In the genomic region with DNA sequence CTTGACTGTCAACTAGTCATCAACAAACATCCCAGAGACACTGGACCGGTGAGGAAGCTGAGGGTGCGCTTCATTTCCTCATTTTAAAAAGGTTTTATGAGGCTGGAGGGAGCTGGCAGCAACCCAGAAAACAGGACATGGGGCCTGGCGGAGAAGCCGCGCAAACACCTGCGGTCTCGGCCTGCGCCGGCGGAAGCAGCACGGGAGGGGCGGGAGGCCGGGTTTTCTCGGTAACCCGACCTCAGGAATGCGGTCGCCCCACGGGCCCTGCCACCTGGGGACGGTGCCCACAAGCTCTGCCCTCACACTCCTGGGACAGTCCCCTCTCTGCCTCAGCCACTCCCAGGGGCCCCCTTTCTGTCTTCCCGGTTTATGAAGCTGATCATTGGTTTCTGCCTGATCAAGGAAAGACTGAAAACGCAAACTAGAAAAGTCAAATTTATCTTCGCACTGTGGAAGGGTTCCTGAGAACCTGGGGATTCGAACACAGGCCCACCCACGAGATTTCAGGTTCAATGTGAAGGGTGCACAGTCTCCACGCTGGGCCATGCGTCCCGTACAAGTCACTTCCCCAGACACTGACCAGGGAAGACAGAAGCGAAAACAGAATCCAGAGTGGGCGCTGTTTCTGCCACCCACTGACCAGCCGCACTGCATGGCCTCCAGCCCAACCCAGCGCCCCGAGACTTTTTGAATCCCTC, we compare ENCODE assay signal across 8 mouse cellular contexts. TPM values are rescaled to one million over a fixed set of nuclear protein-coding genes. Genes with fewer than 3 reads are reported as not detected.
DNase-seq lines count a peak whose midpoint lies in the region; ATAC-seq lines count a peak whose summit lies in the region.

No protein-coding gene starts in this region.

- peak; percentile 48 for DNase-seq in left cerebral cortex, postnatal 4 days
- DNase-seq in left cerebral cortex, postnatal 25 days (ENCODE audit: low spot score in 2 of 2), result no peak
- peak; percentile 66 to 73 for DNase-seq in cerebellum, postnatal 14 days
- peak; percentile 73 for DNase-seq in limb, embryonic 11.5 days (ENCODE audit: low spot score)
- DNase-seq in naive thymus-derived CD4-positive, alpha-beta T cell, adult 2 months (ENCODE audit: low read depth), result peak; percentile 75
- no peak for DNase-seq in MN1 (ENCODE audit: low spot score)
- DNase-seq in left cerebral cortex, postnatal 36 days (ENCODE audit: low spot score in 2 of 2), result no peak

- intact Hi-C loops in left cerebral cortex, postnatal 4 days (cut with DNase I), result no loop called here
- intact Hi-C loops in left cerebral cortex, postnatal 25 days (cut with DNase I), result no loop called here
- intact Hi-C loops in left cerebral cortex, postnatal 36 days (cut with DNase I), result no loop called here

- H3K9ac ChIP-seq in heart, embryonic 15.5 days, result peak overlapping the region; percentile 24; the same call in 1 of the 2 replicates
- H3K9ac ChIP-seq in limb, embryonic 11.5 days (ENCODE audit: low read length), result peak overlapping the region; percentile 32; the same call in 1 of the 2 replicates

- no peaks in the 10 kb centered on the region for H3K27me3 ChIP-seq in heart, embryonic 15.5 days
- H3K27me3 ChIP-seq in limb, embryonic 11.5 days (ENCODE audit: control insufficient read depth, insufficient read depth, low read length), result no peaks in the 10 kb centered on the region

- H3K36me3 ChIP-seq in heart, embryonic 15.5 days, result no peaks in the 10 kb centered on the region
- H3K36me3 ChIP-seq in limb, embryonic 11.5 days (ENCODE audit: control insufficient read depth, insufficient read depth, low read length), result no peaks in the 10 kb centered on the region

- H3K9me3 ChIP-seq in heart, embryonic 15.5 days (replicated peaks), result no peaks in the 10 kb centered on the region
- H3K9me3 ChIP-seq in limb, embryonic 11.5 days (ENCODE audit: control insufficient read depth, low read length), result no peaks in the 10 kb centered on the region

- no peak for ATAC-seq in heart, embryonic 15.5 days (replicated peaks; ENCODE audit: insufficient number of reproducible peaks, insufficient read depth, low FRiP score, low read depth)
- no peak for ATAC-seq in limb, embryonic 11.5 days (ENCODE audit: insufficient number of reproducible peaks, low FRiP score, low TSS enrichment, low read depth)

- H3K4me3 ChIP-seq in heart, embryonic 15.5 days, result no peak overlapping the region
- H3K4me3 ChIP-seq in limb, embryonic 11.5 days (ENCODE audit: low read depth, low read length), result no peak overlapping the region

- peak overlapping the region; percentile 55 for H3K4me2 ChIP-seq in heart, embryonic 15.5 days
- peak overlapping the region; percentile 20 for H3K4me2 ChIP-seq in limb, embryonic 11.5 days (ENCODE audit: low read depth, severe bottlenecking)

- H3K4me1 ChIP-seq in heart, embryonic 15.5 days (replicated peaks), result peaks cover 51% of the 10 kb centered on the region
- peaks cover 49% of the 10 kb centered on the region for H3K4me1 ChIP-seq in limb, embryonic 11.5 days (ENCODE audit: control insufficient read depth, insufficient read depth, low read length)

- 35% methylated on average over 32 of the region's 32 CpGs for WGBS in heart, embryonic 15.5 days
- WGBS in limb, embryonic 11.5 days, result 23% methylated on average over 31 of the region's 32 CpGs

- peak overlapping the region; percentile 98 for H3K27ac ChIP-seq in heart, embryonic 15.5 days
- peak overlapping the region; percentile 82 for H3K27ac ChIP-seq in limb, embryonic 11.5 days (replicated peaks; ENCODE audit: low read depth, low read length)

RNA-seq across cellular contexts. Expression of a gene that starts 3.3 kb away (rescaled TPM):
- total RNA-seq in left cerebral cortex, postnatal 4 days (2021), result 100 to 1,000 TPM; 146 to 158 TPM
- total RNA-seq in left cerebral cortex, postnatal 25 days (2021), result 100 to 1,000 TPM; 209 to 225 TPM
- 79.8 and 89.0 TPM in 2 replicates for polyA plus RNA-seq in heart, embryonic 15.5 days (2015; fragmentation: Nextera tagmentation; extraction: Ambion mirVana)
- polyA plus RNA-seq in limb, embryonic 11.5 days (2014; fragmentation: Nextera tagmentation; extraction: Ambion mirVana), result 104 and 109 TPM in 2 replicates
- total RNA-seq in left cerebral cortex, postnatal 36 days (2021), result 100 to 1,000 TPM; 219 to 272 TPM

RNA-seq across cellular contexts. Expression of a gene that starts 7.8 kb away (rescaled TPM):
- total RNA-seq in left cerebral cortex, postnatal 4 days (2021), result under 1 TPM; 0.40 to 0.50 TPM
- total RNA-seq in left cerebral cortex, postnatal 25 days (2021), result under 1 TPM; 0.18 to 0.30 TPM
- polyA plus RNA-seq in heart, embryonic 15.5 days (2015; fragmentation: Nextera tagmentation; extraction: Ambion mirVana), result 0.04 TPM in 2 replicates
- polyA plus RNA-seq in limb, embryonic 11.5 days (2014; fragmentation: Nextera tagmentation; extraction: Ambion mirVana), result not detected in 2 replicates
- total RNA-seq in left cerebral cortex, postnatal 36 days (2021), result under 1 TPM; 0.10 to 0.34 TPM

RNA-seq across cellular contexts. Expression of a gene that starts 22.4 kb away (rescaled TPM):
- total RNA-seq in left cerebral cortex, postnatal 4 days (2021), result 10 to 100 TPM; 85.2 to 93.7 TPM
- total RNA-seq in left cerebral cortex, postnatal 25 days (2021), result 10 to 100 TPM; 62.9 to 63.5 TPM
- polyA plus RNA-seq in heart, embryonic 15.5 days (2015; fragmentation: Nextera tagmentation; extraction: Ambion mirVana), result 256 and 281 TPM in 2 replicates
- polyA plus RNA-seq in limb, embryonic 11.5 days (2014; fragmentation: Nextera tagmentation; extraction: Ambion mirVana), result 356 and 388 TPM in 2 replicates
- 10 to 100 TPM; 59.1 to 69.8 TPM for total RNA-seq in left cerebral cortex, postnatal 36 days (2021)

RNA-seq across cellular contexts. Expression of a gene that starts 22.9 kb away (rescaled TPM):
- total RNA-seq in left cerebral cortex, postnatal 4 days (2021), result not detected
- not detected for total RNA-seq in left cerebral cortex, postnatal 25 days (2021)
- not detected in 2 replicates for polyA plus RNA-seq in heart, embryonic 15.5 days (2015; fragmentation: Nextera tagmentation; extraction: Ambion mirVana)
- not detected in 2 replicates for polyA plus RNA-seq in limb, embryonic 11.5 days (2014; fragmentation: Nextera tagmentation; extraction: Ambion mirVana)
- total RNA-seq in left cerebral cortex, postnatal 36 days (2021), result not detected

RNA-seq across cellular contexts. Expression of a gene that starts 28.1 kb away (rescaled TPM):
- total RNA-seq in left cerebral cortex, postnatal 4 days (2021), result under 1 TPM; 0.56 to 0.66 TPM
- 1 to 10 TPM; 1.6 to 1.7 TPM for total RNA-seq in left cerebral cortex, postnatal 25 days (2021)
- 0.19 and 0.32 TPM in 2 replicates for polyA plus RNA-seq in heart, embryonic 15.5 days (2015; fragmentation: Nextera tagmentation; extraction: Ambion mirVana)
- polyA plus RNA-seq in limb, embryonic 11.5 days (2014; fragmentation: Nextera tagmentation; extraction: Ambion mirVana), result 0.08 and 0.13 TPM in 2 replicates
- 1 to 10 TPM in 1 of 2 experiments, under 1 TPM in 1; 0.89 to 2.0 TPM for total RNA-seq in left cerebral cortex, postnatal 36 days (2021)

Comparison
In these comparisons a context has a peak if more than half of its experiments do, and no peak if none do; other contexts are left out.
1. DNase-seq: peak in left cerebral cortex, postnatal 4 days (single experiment), cerebellum, postnatal 14 days (2 of 2), limb, embryonic 11.5 days (single experiment) and naive thymus-derived CD4-positive, alpha-beta T cell, adult 2 months (single experiment); none in left cerebral cortex, postnatal 25 days (0 of 2), MN1 (single experiment) and left cerebral cortex, postnatal 36 days (0 of 2).